Mouse (Mus musculus): Measurements from ENCODE around the gene Gm28961.
"Not testable (repeated sequence)": the region's sequence is repeated elsewhere in the genome, so short reads cannot be mapped to it uniquely, and the experiment has no call there.

Gene Gm28961

DNA sequence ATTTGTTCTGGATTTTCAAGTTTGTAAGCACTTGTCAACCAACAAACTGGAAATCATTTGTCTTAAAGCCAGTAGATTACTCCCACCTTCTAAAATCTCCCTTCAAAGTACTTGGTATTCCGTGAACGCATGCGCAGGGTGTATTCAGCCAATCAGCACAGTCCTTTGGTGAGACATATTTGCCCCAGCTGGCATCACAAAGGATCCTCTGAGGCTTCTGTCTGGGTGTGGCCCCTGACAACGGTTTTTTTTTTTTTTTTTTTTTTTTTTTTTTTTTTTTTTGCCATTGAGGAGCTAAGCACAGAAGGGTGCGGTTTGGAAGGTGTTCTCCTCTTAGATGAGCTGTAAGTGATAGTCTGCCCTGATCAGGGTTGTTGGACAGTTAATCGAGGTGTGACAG lies at the start of gene Gm28961:
TSS of gene Gm28961 (plus strand) at position 301 of the 400 bp plus-strand sequence.
- DNase-seq (ENCODE audit: low read depth): not testable (repeated sequence)

Data from c-Kit-positive CD71-positive TER-119-negative erythroid progenitor cells, embryonic 14.5 days (primary cell).